Mouse (Mus musculus) intestine, postnatal 0 days (tissue): ENCODE data around the gene Thrb. TPM values are rescaled to one million over a fixed set of nuclear protein-coding genes. Genes with fewer than 3 reads are reported as not detected.
A peak's percentile ranks its signal among the peaks of the same experiment; 100 is the strongest.

Experiments used
- ATAC-seq: fragments of 200-750 bp; cut with Nextera tagmentation; 2 replicates; pipeline ENCODE4 v1.8.0; 2017; ENCODE audit warnings: mild to moderate bottlenecking, moderate TSS enrichment, moderate library complexity
- H3K27ac ChIP-seq: fragments of 300-500 bp; sonication (generic); 2 replicates; pipeline ENCODE4 v1.5.1; 2014; ENCODE audit warnings: mild to moderate bottlenecking, low read depth, low read length, moderate library complexity
- H3K27me3 ChIP-seq: fragments of 300-500 bp; sonication (generic); replicated peaks from 2 replicates; pipeline ENCODE4 v1.6.1; 2014; ENCODE audit warnings: low read length, mixed read lengths; ENCODE audit not compliant: control insufficient read depth, insufficient read depth
- H3K36me3 ChIP-seq: fragments of 300-500 bp; sonication (generic); 2 replicates; pipeline ENCODE4 v1.6.1; 2014; ENCODE audit warnings: mild to moderate bottlenecking, moderate library complexity; ENCODE audit not compliant: control insufficient read depth, insufficient read depth
- H3K4me1 ChIP-seq: fragments of 300-500 bp; sonication (generic); replicated peaks from 2 replicates; pipeline ENCODE4 v1.6.1; 2014; ENCODE audit warnings: antibody characterized with exemption, low read length, mixed read lengths; ENCODE audit not compliant: control insufficient read depth, insufficient read depth
- H3K4me2 ChIP-seq: fragments of 300-500 bp; sonication (generic); replicated peaks from 2 replicates; pipeline ENCODE4 v1.6.1; 2014; ENCODE audit warnings: low read depth, mild to moderate bottlenecking, moderate library complexity
- H3K4me3 ChIP-seq: fragments of 300-500 bp; sonication (generic); 2 replicates; pipeline ENCODE4 v1.5.1; 2014; ENCODE audit warnings: low read depth, low read length
- H3K9ac ChIP-seq: fragments of 300-500 bp; sonication (generic); 2 replicates; pipeline ENCODE4 v1.6.1; 2014; ENCODE audit warnings: mild to moderate bottlenecking, low read depth, low read length
- H3K9me3 ChIP-seq: fragments of 300-500 bp; sonication (generic); 2 replicates; pipeline ENCODE4 v1.6.1; 2016; ENCODE audit warnings: mixed run types; ENCODE audit not compliant: control insufficient read depth
- CTCF ChIP-seq: sonication (generic); IDR thresholded peaks from 2 replicates; pipeline ENCODE4 v1.5.1; 2016; ENCODE audit warnings: low read depth, mild to moderate bottlenecking, control low read depth, antibody characterized with exemption, moderate library complexity
- WGBS: fragments of 180-500 bp; shearing (Covaris S2); extraction: QIAGEN DNeasy Blood & Tissue Kit; methylation state at CpG from one replicate; pipeline ENCODE4 v1.1.7; 2014; 5-methylcytosine and 5-hydroxymethylcytosine counted together
- polyA plus RNA-seq: library from polyadenylated mRNA; unstranded; fragments of >200 nt; fragmentation: Nextera tagmentation; extraction: Ambion mirVana; gene quantifications from 2 replicates; pipeline ENCODE4 v1.2.1, GENCODE M21; 2015

Gene Thrb
- polyA plus RNA-seq, 1 experiment from 2014 or later, result 5.8 TPM

DNA sequence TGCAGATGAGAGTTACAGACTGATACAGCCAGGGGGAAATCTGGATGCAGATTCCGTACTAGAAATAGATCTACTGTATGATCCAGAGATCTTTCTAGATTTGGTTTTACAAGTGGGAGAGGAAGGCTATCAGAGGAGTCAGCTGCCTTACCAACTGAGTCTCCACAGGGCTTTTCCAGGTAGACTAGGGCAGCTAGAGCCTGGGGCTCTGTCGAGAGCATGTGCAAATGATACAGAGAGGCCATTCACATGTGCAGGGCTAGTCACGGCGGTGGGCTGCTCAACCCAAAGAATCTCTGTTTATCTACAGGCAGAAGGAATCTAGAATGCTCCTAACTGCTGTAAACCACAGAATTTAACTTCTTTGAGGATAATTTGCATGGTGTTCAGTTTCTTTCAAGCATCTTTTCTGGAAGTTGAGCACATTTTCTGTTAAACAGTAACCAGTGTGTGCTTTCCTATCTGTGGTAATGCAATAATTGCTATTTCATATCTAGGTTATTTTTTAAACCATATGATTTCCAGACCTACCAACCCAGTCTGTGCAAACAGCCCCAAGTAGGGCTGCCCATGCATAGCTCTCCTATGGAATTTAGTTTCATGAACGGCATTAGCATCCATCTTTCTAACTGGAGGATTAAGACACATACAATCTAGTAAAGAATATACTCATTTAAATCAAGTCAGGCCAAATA lies 185.1 kb downstream of the Thrb start:
- WGBS, result 32% methylated on average over 5 of the region's 5 CpGs
- H3K9ac ChIP-seq, result no peak overlapping the region
- H3K27ac ChIP-seq, result peak overlapping the region; percentile 52
- no peaks in the 10 kb centered on the region for H3K9me3 ChIP-seq
- ATAC-seq, result peak; percentile 62
- H3K4me3 ChIP-seq, result no peak overlapping the region
- H3K4me2 ChIP-seq, result peak overlapping the region; percentile 49
- no peaks in the 10 kb centered on the region for H3K27me3 ChIP-seq
- no peak for TF ChIP-seq CTCF
- H3K36me3 ChIP-seq, result no peaks in the 10 kb centered on the region
- peaks cover 10% of the 10 kb centered on the region for H3K4me1 ChIP-seq

DNA sequence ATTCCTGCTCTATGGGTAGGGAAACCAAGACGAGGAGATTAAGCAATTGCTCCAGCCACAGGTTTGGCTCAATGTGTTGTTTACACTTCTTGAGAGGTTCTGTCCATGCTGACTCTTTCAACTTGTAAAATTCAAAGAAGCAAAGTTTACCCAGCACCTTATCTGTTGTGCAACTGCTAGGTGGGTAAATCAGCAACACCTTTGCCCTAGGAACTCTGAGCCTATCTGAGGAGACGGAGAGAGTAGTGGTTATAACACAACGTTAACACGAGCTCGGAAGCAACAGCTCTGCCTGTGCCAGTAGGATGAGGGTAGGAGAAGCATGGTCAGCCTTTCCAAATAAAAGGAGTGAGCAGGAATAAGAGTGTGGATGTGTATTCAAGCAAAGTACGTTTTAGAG lies 185.8 kb downstream of the Thrb start:
- no peaks in the 10 kb centered on the region for H3K36me3 ChIP-seq
- H3K27me3 ChIP-seq, result no peaks in the 10 kb centered on the region
- WGBS, result 30% methylated on average over 6 of the region's 6 CpGs
- H3K4me3 ChIP-seq, result no peak overlapping the region
- no peak overlapping the region for H3K9ac ChIP-seq
- H3K9me3 ChIP-seq, result no peaks in the 10 kb centered on the region
- peak overlapping the region; percentile 49 for H3K4me2 ChIP-seq
- peak overlapping the region; percentile 52 for H3K27ac ChIP-seq
- TF ChIP-seq CTCF, result no peak
- peaks cover 10% of the 10 kb centered on the region for H3K4me1 ChIP-seq
- peak; percentile 88 for ATAC-seq

DNA sequence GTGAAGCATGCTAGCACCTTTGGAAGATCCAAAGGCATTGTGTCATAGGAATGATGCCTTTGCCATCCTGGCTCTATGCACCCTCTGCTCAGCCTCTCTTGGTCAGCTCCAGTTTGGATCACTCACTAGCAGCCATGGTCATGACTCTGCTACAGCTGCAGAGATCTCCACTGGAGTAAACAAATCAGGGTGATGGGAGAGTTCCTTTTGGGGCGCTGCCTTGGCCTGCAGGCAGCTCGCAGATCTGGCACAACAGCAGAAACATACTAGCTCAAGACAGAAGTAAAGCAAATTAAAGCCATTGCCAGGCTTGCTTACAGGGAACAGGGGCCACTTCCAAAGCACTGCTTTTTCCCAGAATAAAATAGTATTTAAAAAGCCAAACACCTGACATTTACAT lies 186.6 kb downstream of the Thrb start:
- no peak overlapping the region for H3K4me2 ChIP-seq
- no peak for TF ChIP-seq CTCF
- no peaks in the 10 kb centered on the region for H3K27me3 ChIP-seq
- H3K4me3 ChIP-seq, result no peak overlapping the region
- H3K4me1 ChIP-seq, result peaks cover 10% of the 10 kb centered on the region
- ATAC-seq, result no peak
- no peak overlapping the region for H3K9ac ChIP-seq
- no peak overlapping the region for H3K27ac ChIP-seq
- H3K36me3 ChIP-seq, result no peaks in the 10 kb centered on the region
- 72% methylated on average over 2 of the region's 2 CpGs for WGBS
- H3K9me3 ChIP-seq, result no peaks in the 10 kb centered on the region

DNA sequence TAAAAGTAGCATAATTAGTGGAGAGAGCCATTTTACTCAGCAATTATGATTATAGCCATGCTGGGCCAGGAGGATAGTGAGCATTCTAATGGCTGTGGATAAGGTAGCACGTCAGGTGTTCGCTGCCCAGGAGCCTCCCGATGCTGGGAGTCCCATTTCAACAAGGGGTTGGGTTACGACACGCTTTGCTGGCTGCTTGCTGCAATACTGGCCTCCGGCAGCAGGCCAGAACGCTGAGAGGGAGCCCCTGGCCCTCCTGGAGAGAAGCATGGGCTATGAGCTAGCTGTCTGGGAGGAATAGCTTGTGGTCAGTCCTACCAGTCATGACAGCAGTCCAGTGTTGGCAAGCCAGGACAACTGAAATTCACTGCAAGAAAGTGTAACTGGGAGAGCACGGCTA lies 187.2 kb downstream of the Thrb start:
- no peaks in the 10 kb centered on the region for H3K9me3 ChIP-seq
- H3K4me1 ChIP-seq, result peaks cover 10% of the 10 kb centered on the region
- H3K4me2 ChIP-seq, result no peak overlapping the region
- peak overlapping the region; percentile 35; the same call in 1 of the 2 replicates for H3K27ac ChIP-seq
- no peaks in the 10 kb centered on the region for H3K36me3 ChIP-seq
- WGBS, result 35% methylated on average over 8 of the region's 8 CpGs
- TF ChIP-seq CTCF, result peak; percentile 13; the same call in 1 of the 2 replicates
- no peak overlapping the region for H3K4me3 ChIP-seq
- H3K27me3 ChIP-seq, result no peaks in the 10 kb centered on the region
- H3K9ac ChIP-seq, result no peak overlapping the region
- no peak for ATAC-seq

DNA sequence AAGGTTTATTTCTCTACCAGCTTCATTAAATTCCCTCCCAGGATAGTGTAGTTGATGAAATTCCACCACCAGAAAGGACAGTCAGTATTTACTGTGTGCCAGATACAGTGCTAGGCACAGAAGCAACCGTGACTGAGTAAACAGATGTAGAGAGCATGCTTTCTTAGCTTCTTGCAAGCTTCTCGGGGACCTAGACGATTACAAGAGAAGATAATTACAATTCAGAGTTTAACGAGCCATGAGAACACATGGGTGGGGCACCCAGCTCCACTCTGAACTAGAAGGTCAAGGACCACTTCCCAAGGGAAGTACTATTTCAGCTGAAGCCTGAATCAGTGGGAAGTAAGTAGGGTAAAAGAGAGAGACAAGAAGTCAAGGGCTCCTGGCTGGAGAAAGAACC lies 190.3 kb downstream of the Thrb start:
- H3K27ac ChIP-seq, result no peak overlapping the region
- 28% methylated on average over 4 of the region's 4 CpGs for WGBS
- no peak for TF ChIP-seq CTCF
- H3K4me3 ChIP-seq, result no peak overlapping the region
- H3K36me3 ChIP-seq, result no peaks in the 10 kb centered on the region
- peaks cover 10% of the 10 kb centered on the region; the same call in 1 of the 2 replicates for H3K4me1 ChIP-seq
- ATAC-seq, result no peak
- H3K9ac ChIP-seq, result no peak overlapping the region
- H3K9me3 ChIP-seq, result no peaks in the 10 kb centered on the region
- no peak overlapping the region; the same call in 1 of the 2 replicates for H3K4me2 ChIP-seq
- no peaks in the 10 kb centered on the region for H3K27me3 ChIP-seq

DNA sequence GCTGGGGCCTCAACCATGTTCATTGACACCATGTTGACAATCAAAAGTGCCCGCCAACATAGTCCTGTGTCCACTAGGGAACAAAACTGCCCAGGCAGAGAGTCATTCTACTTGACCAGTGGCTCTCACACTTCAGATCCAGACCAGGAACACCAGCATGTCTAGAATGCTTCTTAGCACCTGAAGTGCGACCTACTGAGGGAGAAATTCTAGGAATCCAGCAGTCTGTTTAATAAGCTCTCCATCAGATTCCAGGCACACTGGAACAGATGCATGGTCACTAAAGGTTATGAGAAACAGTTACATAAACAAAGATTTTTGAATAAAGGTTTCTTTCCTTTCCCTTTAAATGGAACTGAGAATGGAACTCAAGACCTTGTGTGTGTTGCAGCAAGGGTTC lies 192.2 kb downstream of the Thrb start:
- no peak overlapping the region for H3K4me2 ChIP-seq
- 83% methylated on average over 2 of the region's 2 CpGs for WGBS
- no peak overlapping the region for H3K4me3 ChIP-seq
- no peak for TF ChIP-seq CTCF
- H3K27me3 ChIP-seq, result no peaks in the 10 kb centered on the region
- no peak overlapping the region for H3K9ac ChIP-seq
- ATAC-seq, result no peak
- H3K27ac ChIP-seq, result no peak overlapping the region
- no peaks in the 10 kb centered on the region for H3K9me3 ChIP-seq
- no peaks in the 10 kb centered on the region for H3K36me3 ChIP-seq
- H3K4me1 ChIP-seq, result peaks cover 9% of the 10 kb centered on the region; the same call in 1 of the 2 replicates
